Mouse (Mus musculus): ENCODE data around the gene Slc46a3. TPM values are rescaled to one million over a fixed set of nuclear protein-coding genes. Genes with fewer than 3 reads are reported as not detected.

The Slc46a3 gene
- polyA plus RNA-seq, 1 experiment = 2.4 TPM

DNA sequence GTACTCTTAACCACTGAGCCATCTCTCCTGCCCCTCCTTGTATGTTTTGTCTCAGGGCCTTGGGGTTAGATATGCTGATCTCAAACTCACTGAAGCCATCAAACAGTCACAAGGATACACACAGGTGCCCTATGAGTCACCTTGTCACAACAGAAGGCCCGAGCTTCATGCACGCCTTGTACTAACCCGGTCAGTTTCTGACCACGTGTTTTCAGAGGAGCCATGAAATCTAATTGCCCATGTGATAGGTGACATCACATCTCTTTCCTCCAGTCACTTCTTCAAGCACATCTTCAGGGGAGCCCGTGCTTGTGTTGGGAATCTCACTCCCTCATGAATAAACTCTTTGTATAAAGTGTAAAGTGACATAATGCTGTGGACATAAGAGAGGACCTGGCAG lies 30.0 kb upstream of the Slc46a3 start:
- H3K36me3 ChIP-seq (ENCODE audit: control insufficient read depth, insufficient read depth) = no peaks in the 10 kb centered on the region
- no peak for TF ChIP-seq REST (IDR thresholded peaks at IDR 0.05; ENCODE audit: insufficient read depth, insufficient read length)
- no peak for TF ChIP-seq MYOG (IDR thresholded peaks at IDR 0.05; ENCODE audit: control insufficient read depth in 1 of 3, insufficient read depth in 1 of 3, insufficient read length in 2 of 3, low read depth in 2 of 3)

GRCm38 (mm10) chr5:147918044-147918846 lies 23.6 kb upstream of the Slc46a3 start:
- no peak overlapping the region for H3K4me3 ChIP-seq
- H3K36me3 ChIP-seq (ENCODE audit: control insufficient read depth, insufficient read depth) = no peaks in the 10 kb centered on the region
- H3K79me2 ChIP-seq (ENCODE audit: control insufficient read depth, insufficient read depth) = no peaks in the 10 kb centered on the region
- TF ChIP-seq POLR2A (IDR thresholded peaks at IDR 0.05; ENCODE audit: insufficient read length, low read depth) (no peak), MYOD1 (IDR thresholded peaks at IDR 0.05; ENCODE audit: control insufficient read depth in 1 of 3, insufficient read length in 2 of 3, low read depth in 2 of 3) (no peak), SRF (IDR thresholded peaks at IDR 0.05; ENCODE audit: control insufficient read depth, insufficient read length, low read depth) (no peak), USF1 (IDR thresholded peaks at IDR 0.05; ENCODE audit: low read depth) (no peak), CEBPB (IDR thresholded peaks at IDR 0.05; ENCODE audit: insufficient read depth, poor library complexity, severe bottlenecking) (no peak), TCF12 (IDR thresholded peaks at IDR 0.05; ENCODE audit: insufficient read depth, poor library complexity, severe bottlenecking) (no peak), MYOG (IDR thresholded peaks at IDR 0.05; ENCODE audit: control insufficient read depth in 1 of 3, insufficient read depth in 1 of 3, insufficient read length in 2 of 3, low read depth in 2 of 3) (no peak), TCF3 (IDR thresholded peaks at IDR 0.05; ENCODE audit: insufficient read length, low read depth) (no peak), REST (IDR thresholded peaks at IDR 0.05; ENCODE audit: insufficient read depth, insufficient read length) (no peak), E2F4 (IDR thresholded peaks at IDR 0.05; ENCODE audit: insufficient read depth) (no peak), MAX (IDR thresholded peaks at IDR 0.05; ENCODE audit: low read depth) (no peak)
- no peak overlapping the region for H3K4me2 ChIP-seq (ENCODE audit: low read depth)
- no peak overlapping the region for H3ac ChIP-seq (ENCODE audit: control insufficient read depth, insufficient read length)
- no peaks in the 10 kb centered on the region for H3K27me3 ChIP-seq (ENCODE audit: control insufficient read depth, insufficient read depth, insufficient read length)

More for the DNA sequence above, 30.0 kb upstream of the Slc46a3 start:
- Histone ChIP-seq H3K27me3 (ENCODE audit: control insufficient read depth, insufficient read depth, insufficient read length) (no peaks in the 10 kb centered on the region), H3K79me2 (ENCODE audit: control insufficient read depth, insufficient read depth) (no peaks in the 10 kb centered on the region), H3ac (ENCODE audit: control insufficient read depth, insufficient read length) (no peak overlapping the region), H3K4me3 (no peak overlapping the region), H3K4me2 (ENCODE audit: low read depth) (no peak overlapping the region)

GRCm38 (mm10) chr5:147916171-147916570 lies 21.6 kb upstream of the Slc46a3 start:
- TF ChIP-seq TCF3 (IDR thresholded peaks at IDR 0.05; ENCODE audit: insufficient read length, low read depth) = no peak
- TF ChIP-seq MYOG (IDR thresholded peaks at IDR 0.05; ENCODE audit: control insufficient read depth in 1 of 3, insufficient read depth in 1 of 3, insufficient read length in 2 of 3, low read depth in 2 of 3) = no peak
- TF ChIP-seq USF1 (IDR thresholded peaks at IDR 0.05; ENCODE audit: low read depth) = no peak
- TF ChIP-seq MYOD1 (IDR thresholded peaks at IDR 0.05; ENCODE audit: control insufficient read depth in 1 of 3, insufficient read length in 2 of 3, low read depth in 2 of 3) = no peak
- no peak for TF ChIP-seq SRF (IDR thresholded peaks at IDR 0.05; ENCODE audit: control insufficient read depth, insufficient read length, low read depth)
- TF ChIP-seq E2F4 (IDR thresholded peaks at IDR 0.05; ENCODE audit: insufficient read depth) = no peak
- no peak for TF ChIP-seq MAX (IDR thresholded peaks at IDR 0.05; ENCODE audit: low read depth)
- no peak for TF ChIP-seq REST (IDR thresholded peaks at IDR 0.05; ENCODE audit: insufficient read depth, insufficient read length)
- no peak for TF ChIP-seq POLR2AphosphoS2 (IDR thresholded peaks at IDR 0.05; ENCODE audit: insufficient read length, low read depth)
- no peak for TF ChIP-seq TCF12 (IDR thresholded peaks at IDR 0.05; ENCODE audit: insufficient read depth, poor library complexity, severe bottlenecking)
- no peak for TF ChIP-seq CEBPB (IDR thresholded peaks at IDR 0.05; ENCODE audit: insufficient read depth, poor library complexity, severe bottlenecking)
- TF ChIP-seq POLR2A (IDR thresholded peaks at IDR 0.05; ENCODE audit: insufficient read length, low read depth) = no peak
- no peaks in the 10 kb centered on the region for H3K27me3 ChIP-seq (ENCODE audit: control insufficient read depth, insufficient read depth, insufficient read length)

DNA sequence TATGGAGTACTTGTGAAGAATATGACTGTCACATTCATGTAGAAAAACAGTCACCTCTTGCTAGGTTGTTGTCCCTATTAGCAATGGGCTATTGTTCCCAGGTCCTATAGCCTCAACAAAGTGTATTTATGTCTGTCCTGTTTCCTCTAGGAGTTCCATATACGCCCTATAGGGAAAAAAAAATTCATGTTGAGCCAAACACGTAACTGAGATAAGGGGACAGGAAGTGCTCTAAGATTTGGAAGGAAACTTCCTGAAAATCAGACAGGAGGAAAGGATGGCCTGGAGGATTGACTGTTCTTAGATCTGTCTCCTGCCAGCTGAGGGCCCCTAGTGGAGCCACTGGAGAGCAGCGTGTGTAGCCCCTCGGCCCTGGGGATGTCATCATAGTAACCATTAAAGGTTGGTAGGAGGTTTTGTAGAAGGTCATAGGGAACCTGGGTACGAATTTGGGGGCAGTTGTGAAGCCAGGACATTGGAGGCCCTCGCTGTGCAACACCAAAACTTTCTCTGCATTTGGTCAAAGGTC lies 20.5 kb upstream of the Slc46a3 start:
- Histone ChIP-seq H3K36me3 (ENCODE audit: control insufficient read depth, insufficient read depth) (no peaks in the 10 kb centered on the region), H3ac (ENCODE audit: control insufficient read depth, insufficient read length) (no peak overlapping the region), H3K79me2 (ENCODE audit: control insufficient read depth, insufficient read depth) (no peaks in the 10 kb centered on the region), H3K4me2 (ENCODE audit: low read depth) (no peak overlapping the region), H3K27me3 (ENCODE audit: control insufficient read depth, insufficient read depth, insufficient read length) (no peaks in the 10 kb centered on the region), H3K4me3 (no peak overlapping the region)
- TF ChIP-seq POLR2A (IDR thresholded peaks at IDR 0.05; ENCODE audit: insufficient read length, low read depth) (no peak), TCF3 (IDR thresholded peaks at IDR 0.05; ENCODE audit: insufficient read length, low read depth) (no peak), USF1 (IDR thresholded peaks at IDR 0.05; ENCODE audit: low read depth) (no peak), MYOD1 (IDR thresholded peaks at IDR 0.05; ENCODE audit: control insufficient read depth in 1 of 3, insufficient read length in 2 of 3, low read depth in 2 of 3) (no peak), TCF12 (IDR thresholded peaks at IDR 0.05; ENCODE audit: insufficient read depth, poor library complexity, severe bottlenecking) (no peak), POLR2AphosphoS2 (IDR thresholded peaks at IDR 0.05; ENCODE audit: insufficient read length, low read depth) (no peak), MAX (IDR thresholded peaks at IDR 0.05; ENCODE audit: low read depth) (no peak), E2F4 (IDR thresholded peaks at IDR 0.05; ENCODE audit: insufficient read depth) (no peak), REST (IDR thresholded peaks at IDR 0.05; ENCODE audit: insufficient read depth, insufficient read length) (no peak), SRF (IDR thresholded peaks at IDR 0.05; ENCODE audit: control insufficient read depth, insufficient read length, low read depth) (no peak), MYOG (IDR thresholded peaks at IDR 0.05; ENCODE audit: control insufficient read depth in 1 of 3, insufficient read depth in 1 of 3, insufficient read length in 2 of 3, low read depth in 2 of 3) (no peak), CEBPB (IDR thresholded peaks at IDR 0.05; ENCODE audit: insufficient read depth, poor library complexity, severe bottlenecking) (no peak)

More at GRCm38 (mm10) chr5:147916171-147916570, 21.6 kb upstream of the Slc46a3 start:
- Histone ChIP-seq H3ac (ENCODE audit: control insufficient read depth, insufficient read length) (no peak overlapping the region), H3K4me3 (no peak overlapping the region), H3K4me2 (ENCODE audit: low read depth) (no peak overlapping the region), H3K36me3 (ENCODE audit: control insufficient read depth, insufficient read depth) (no peaks in the 10 kb centered on the region), H3K79me2 (ENCODE audit: control insufficient read depth, insufficient read depth) (no peaks in the 10 kb centered on the region)

All from myocyte (in vitro differentiated cells).